Mouse (Mus musculus) B cell, adult 2 months (primary cell): ENCODE measurements around the gene Ctps.

Source experiments
- DNase-seq, 2 experiments: peaks; one replicate each; pipeline ENCODE4 v3.0.0; 2022

The Ctps gene

DNA sequence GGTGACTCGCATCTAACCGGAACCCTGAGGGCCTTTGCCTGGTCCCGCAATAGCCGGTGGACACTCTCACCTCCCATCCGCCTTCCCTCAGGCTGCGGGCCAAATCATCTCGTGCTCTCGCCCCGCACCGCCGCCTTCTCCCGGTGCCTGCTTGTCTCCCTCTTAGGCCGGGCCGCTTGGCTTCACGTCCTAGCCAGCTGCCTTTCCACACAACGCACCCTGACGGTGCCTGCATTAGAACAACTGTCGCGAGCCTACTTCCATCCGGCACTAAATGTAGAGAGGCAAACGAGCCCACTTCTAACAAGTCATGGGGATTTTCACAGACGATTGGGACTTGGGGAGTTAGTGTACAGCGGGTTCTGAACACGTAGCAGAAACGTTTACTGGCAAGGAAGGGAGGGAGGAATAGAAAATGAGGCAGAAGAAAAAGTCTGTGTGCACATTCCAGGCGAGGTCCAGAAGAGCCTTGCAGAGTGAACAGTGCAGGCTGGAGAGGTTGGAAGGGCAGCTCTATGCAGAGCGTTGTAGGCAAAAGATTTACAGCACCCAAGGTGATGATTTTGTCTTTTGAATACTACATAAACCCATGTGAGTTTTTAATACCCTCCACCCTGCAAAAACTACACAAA lies 478 bp upstream of the Ctps start:
- DNase-seq = no peak

DNA sequence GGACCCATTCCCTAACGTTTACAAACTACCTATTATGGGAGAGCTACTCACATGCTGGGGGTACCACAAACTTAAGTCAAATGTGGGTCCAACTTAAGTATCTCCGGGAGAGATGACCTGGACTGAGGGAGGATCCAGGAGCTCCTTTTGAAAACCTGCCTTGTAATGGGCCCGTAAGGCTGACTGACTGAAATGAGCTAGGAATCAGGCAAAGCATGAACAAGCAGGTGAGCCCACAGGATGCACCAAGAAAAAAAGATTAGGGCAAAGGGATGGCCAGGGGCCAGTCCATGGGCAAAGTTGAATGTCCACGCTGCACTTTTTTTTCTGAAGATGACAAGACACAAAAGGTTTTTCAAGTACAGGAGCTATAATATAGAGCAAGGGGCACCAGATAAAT lies 1.1 kb downstream of the Ctps start:
- peak in 1 of 2 experiments; percentile 1 for DNase-seq

DNA sequence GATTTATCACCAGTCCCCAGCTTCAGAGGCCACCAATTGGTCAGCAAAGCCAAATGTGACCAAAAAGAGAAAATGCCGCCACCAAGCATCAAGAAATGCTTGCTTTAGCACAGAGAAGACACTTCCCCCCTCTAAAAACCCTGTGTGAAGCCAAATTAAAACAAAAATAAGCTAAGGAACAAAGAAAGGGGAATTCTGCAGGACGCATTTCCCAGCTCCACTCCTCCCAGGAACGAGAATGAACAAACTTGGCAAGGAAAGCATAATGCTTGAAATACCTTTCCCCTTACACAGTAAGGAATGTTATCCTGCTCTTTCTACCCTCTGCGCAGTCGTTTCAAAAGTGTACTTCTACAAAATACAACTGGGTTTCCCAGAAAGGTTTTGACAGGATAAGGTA lies 2.1 kb downstream of the Ctps start:
- DNase-seq = no peak

DNA sequence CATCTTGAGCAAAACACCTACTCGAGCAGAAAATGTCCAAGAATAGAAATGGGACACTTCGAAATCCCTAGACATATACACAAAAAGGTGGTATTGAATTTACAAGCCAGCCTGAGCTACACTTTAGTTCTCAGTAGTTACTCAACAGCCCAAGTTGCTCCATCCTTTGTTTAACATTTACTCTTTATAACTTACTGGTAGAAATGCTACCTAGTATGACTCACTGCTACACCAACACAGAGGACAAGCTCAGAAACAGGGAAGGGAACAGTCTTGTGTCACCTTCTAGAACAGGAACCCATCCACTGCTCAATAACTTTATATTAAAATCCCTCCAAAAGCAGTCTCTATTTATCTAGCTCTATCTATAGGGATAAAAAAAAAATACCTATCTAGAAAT lies 4.3 kb downstream of the Ctps start:
- no peak for DNase-seq

DNA sequence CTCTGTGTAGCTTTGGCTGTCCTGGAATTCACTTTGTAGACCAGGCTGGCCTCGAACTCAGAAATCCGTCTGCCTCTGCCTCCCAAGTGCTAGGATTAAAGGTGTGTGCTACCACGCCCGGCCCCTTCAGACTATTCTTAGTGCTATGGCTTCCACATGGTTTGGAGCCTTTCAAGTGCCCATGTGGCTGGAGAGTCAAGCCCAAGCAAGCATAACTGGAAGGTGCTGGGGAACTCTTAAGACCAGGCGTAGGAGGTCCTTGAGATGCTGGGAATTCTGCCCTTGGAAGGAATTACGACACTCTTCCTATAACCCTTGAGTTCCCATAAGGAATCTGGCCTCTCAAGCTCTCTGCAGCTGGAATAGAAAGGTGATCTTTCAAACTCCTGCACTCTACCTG lies 13.5 kb downstream of the Ctps start:
- no peak for DNase-seq

DNA sequence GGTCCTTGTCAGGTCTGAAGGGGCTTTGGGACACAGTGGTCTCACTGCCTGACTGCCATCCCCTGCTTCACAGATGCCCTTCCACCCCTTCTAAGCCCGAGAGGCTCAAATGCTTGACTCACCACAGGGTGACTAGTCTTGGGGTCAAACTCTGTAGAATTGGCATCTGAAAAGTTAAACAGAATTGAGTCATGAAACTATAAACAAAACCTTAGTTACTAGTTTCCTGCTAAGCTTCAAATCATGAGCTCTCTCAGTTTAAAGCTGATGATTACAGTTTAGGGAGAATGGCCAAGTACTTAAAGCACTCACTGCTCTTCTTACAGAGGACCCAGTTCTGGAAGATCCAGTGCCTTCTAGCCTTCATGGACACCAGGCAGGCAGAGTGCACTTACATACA lies 25.2 kb downstream of the Ctps start:
- DNase-seq = no peak

DNA sequence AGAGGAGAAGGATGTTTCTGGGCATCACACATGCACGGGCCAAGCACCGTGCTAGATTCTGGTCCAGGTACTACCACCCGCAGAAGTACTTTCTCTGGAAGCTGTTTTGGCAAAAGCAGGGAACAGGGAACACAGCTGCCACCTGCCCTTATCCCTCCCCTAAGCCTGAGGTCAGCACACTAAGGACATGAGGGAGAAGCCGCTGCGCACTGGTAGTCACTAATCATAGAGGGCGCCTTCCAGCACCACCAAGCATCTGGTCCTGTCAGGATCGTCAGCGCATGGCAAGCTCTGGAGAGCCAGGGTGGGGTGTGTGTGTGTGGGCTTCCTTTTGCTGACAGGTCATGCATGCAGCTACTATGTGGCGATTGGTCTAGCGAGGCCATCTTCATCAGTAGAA lies 31.4 kb downstream of the Ctps start:
- no peak for DNase-seq

DNA sequence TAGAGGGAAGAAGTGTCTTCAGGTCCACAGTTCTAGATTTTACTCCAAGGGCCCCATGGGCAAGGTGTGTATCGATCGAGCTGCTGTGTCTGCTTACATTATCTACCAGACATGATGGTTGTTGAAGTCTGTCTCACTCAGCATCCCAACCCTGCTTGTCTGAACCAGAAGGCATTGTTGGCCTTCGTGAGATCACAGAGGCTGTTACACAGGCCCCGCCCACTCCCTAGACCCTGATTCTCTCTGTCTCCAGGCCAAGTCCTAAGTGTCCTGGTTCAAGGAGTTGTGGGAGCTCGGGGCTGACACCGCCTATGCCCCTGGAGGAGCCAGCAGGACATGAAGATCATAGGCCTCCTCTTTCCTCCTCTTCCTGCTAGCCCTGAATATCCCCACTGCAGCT lies 38.1 kb downstream of the Ctps start, which contains the start of gene Slfnl1:
Gene Slfnl1 (plus strand): TSS at position 246 of the 400 bp plus-strand sequence.
- no peak for DNase-seq

DNA sequence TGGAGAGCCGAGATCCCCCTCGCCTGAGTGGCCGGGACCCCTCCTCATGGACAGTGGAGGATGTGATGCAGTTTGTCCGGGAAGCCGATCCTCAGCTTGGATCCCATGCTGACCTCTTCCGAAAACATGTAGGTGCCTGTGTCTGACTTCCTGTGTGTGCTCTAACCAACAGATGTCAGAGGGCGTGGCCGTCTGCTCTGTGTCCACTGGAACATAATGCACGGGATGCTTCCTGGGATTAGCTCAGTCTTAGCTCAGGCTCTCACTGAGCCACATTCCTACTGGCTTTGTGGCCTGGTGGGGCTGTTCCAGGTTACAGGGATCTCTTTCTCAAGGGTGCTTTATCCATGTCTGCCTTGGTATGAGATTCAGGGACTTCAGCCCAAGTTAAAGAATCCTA lies 41.9 kb downstream of the Ctps start:
- DNase-seq = no peak

DNA sequence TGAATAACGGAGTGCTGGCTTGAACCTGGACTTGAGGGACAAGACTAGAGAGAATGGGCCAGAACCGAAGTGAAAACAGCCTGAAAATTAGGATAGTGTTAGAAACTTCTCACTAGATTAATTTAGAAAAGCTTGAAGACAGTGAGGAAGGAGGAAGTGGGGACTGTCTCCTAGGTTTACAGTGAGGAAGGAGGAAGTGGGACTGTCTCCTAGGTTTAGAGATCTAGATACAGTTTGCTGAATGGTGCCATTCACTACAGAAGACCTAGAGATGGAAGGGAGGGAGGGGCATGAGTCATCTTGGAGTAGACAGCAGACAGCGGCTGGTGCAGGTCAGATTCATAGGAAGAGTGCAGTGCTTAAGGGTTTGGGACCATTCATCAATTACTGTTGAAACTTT lies 47.0 kb downstream of the Ctps start:
- no peak for DNase-seq

DNA sequence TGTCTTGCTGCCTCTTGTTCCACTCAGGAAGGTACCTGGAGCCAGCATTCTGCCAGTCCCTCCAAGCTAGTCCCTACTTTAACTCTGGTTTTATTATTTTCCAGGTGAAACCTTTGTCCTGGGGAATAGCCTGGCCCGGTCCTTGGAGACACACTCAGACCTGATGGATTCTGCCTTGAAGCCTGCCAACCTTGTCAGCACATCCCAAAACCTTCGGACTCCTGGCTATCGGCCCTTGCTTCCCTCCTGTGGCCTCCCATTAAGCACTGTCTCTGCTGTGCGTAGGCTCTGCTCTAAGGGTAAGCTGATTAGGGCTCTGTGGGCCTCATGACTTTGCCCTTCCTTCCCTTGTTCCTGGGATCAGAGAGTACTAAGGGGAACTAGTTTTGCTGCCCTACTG lies 47.7 kb downstream of the Ctps start:
- DNase-seq = no peak

DNA sequence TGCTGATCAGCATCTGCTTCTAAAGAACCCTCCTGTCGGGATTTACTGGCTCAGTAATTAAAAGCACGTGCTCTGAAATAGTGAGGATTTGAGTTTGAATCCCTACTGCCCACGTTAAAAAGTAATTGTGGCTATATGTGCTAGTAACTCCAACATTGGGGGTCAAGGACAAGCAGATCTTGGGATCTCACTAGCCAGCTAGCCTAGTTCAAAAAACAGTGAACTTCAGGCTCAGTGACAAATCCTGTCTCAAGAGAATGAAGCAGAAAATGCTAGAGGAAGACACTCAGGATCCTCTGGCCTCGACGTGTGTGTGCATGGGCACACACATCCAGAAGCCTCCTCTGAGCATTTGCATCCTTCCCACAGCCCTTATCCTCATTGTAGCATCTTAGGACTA lies 48.3 kb downstream of the Ctps start:
- no peak for DNase-seq

DNA sequence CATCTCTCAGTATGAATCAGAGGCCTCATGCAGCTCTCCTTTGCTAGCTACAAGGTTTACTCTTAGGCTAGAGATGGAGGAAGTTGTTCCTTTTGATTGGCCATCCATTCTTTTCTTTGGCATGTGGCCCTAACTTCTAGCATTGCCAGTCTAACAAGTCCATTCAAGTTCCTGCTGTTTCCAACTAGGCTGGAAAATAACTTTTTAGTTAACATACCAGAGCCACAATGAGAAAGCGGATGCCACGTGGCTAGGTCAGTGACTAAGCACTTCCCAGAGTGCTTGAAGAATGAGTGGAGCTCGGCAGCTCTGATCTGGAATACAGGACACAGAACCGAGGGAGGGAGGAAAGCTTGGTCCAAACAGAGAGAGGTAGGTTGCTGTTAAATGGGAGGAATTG lies 52.7 kb downstream of the Ctps start:
- DNase-seq = no peak

DNA sequence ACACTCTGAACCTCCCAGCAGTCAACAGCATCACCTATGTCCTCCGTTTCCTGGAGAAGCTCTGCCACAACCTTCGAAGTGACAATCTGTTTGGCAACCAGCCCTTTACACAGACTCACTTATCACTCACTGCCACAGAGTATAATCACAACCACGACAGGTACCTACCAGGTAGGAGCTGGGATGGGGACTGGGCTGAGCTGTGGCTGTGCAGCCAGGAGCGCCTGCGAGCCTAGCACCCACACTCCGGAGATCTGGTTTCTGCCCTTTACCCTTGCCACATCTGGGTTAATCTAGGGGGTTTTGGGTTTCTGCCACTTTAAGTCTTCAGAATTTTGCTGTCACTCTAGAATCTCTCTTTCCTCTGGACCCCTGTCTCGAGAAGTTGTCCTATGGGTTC lies 53.2 kb downstream of the Ctps start:
- DNase-seq = no peak

DNA sequence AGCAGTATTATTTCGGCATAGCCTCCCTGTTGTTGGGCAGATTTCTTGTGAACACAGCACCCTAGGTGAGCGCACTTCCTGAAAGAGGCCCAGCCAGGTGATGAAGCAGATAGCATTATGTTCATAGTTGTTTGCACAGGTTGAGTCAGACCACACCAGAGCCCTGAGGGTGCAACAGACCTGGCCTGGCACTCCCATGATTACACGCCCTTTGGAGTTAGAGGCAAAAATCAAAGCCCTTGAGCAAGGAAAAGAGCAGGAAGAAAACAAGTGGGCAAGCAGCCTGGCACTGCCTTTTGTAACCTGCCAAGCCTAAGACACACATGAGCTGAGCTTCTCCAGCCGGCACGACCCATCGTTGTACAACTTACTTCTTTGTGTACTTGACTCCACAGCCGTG lies 53.6 kb downstream of the Ctps start:
- DNase-seq = no peak

DNA sequence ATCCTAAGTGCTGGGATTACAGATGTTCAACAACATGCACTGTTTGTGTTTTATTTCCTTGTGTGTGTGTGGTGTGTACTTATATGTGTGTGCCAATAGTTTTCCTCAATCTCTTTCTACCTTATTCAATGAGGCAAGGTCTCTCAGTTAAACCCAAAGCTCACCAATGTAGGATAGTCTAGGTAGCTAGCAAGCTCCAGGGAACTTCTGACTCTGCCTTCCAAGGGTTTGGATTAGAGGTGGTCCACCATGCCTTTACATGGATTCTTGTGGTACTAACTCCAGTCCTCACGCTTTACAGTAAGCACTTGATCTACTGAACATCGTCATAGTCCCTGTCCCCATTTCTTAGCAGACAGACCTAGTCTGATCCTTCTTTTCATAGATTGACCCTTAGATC lies 55.7 kb downstream of the Ctps start:
- DNase-seq = no peak

DNA sequence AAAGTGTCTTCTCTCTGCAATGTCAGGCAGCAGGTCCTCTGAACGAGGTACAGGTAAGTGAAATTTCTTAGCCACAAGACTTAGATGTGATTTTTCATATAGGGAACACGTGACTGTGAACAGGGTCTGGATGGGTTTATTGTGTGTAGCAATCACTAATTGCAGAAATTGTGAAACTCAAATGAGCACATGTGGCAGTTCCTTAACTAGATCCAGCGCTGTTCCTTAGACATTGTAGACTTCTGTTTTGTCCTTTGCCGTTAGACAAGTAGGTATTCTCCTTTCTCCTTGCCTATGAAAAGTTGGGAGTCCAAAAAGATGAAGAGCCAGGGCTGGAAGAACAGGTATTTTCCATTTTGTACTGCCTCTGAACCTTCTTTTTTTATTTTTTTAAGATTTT lies 58.9 kb downstream of the Ctps start:
- no peak for DNase-seq

DNA sequence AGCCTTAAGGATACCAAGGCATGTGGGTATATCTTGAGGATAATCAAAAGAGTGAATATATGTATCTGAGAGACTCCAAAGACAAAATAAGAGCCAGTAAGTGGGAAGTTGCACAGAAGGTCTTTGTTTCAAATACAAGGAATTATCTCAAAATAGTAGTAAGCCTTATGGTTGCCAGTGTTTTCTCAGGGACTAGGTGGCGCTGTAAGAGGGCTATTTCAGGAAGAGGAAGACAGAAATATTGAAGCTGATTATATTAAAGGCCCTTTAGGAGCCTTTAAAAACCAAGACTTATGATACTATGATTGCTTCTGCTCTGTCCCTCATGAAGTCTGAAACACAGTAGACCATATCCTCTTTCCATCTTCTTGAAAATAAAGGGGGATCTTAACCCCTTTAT lies 63.1 kb downstream of the Ctps start:
- DNase-seq = no peak
